Mouse (Mus musculus) limb, embryonic 13.5 days (tissue): ENCODE data around the gene Bmp10. TPM values are rescaled to one million over a fixed set of nuclear protein-coding genes. Genes with fewer than 3 reads are reported as not detected.

ENCODE experiments used
- ATAC-seq: fragments of 200-750 bp; cut with Nextera tagmentation; 2 replicates; pipeline ENCODE4 v1.8.0; 2017; ENCODE audit warnings: low read depth, moderate number of reproducible peaks, moderate TSS enrichment; ENCODE audit not compliant: low FRiP score
- H3K27ac ChIP-seq: fragments of 300-500 bp; sonication (generic); 2 replicates; pipeline ENCODE4 v1.5.1; 2015; ENCODE audit warnings: inconsistent platforms, mild to moderate bottlenecking, moderate library complexity
- H3K27me3 ChIP-seq: fragments of 300-500 bp; sonication (generic); 2 replicates; pipeline ENCODE4 v1.6.1; 2015; ENCODE audit warnings: mild to moderate bottlenecking, inconsistent platforms
- H3K36me3 ChIP-seq: fragments of 300-500 bp; sonication (generic); 2 replicates; pipeline ENCODE4 v1.6.1; 2015; ENCODE audit warnings: inconsistent platforms, mild to moderate bottlenecking, moderate library complexity
- H3K4me1 ChIP-seq: fragments of 300-500 bp; sonication (generic); 2 replicates; pipeline ENCODE4 v1.6.1; 2015; ENCODE audit warnings: inconsistent platforms
- H3K4me2 ChIP-seq: fragments of 300-500 bp; sonication (generic); replicated peaks from 2 replicates; pipeline ENCODE4 v1.6.1; 2015; ENCODE audit warnings: inconsistent platforms, mild to moderate bottlenecking, moderate library complexity
- H3K4me3 ChIP-seq: fragments of 300-500 bp; sonication (generic); 2 replicates; pipeline ENCODE4 v1.5.1; 2015; ENCODE audit warnings: moderate library complexity, mild to moderate bottlenecking, inconsistent platforms
- H3K9ac ChIP-seq: fragments of 300-500 bp; sonication (generic); 2 replicates; pipeline ENCODE4 v1.6.1; 2015; ENCODE audit warnings: mild to moderate bottlenecking, inconsistent platforms
- H3K9me3 ChIP-seq: fragments of 300-500 bp; sonication (generic); 2 replicates; pipeline ENCODE4 v1.6.1; 2016; ENCODE audit warnings: inconsistent platforms
- WGBS: fragments of 180-500 bp; shearing (Covaris S2); methylation state at CpG from one replicate; pipeline ENCODE4 v1.1.7; 2015; 5-methylcytosine and 5-hydroxymethylcytosine counted together
- polyA plus RNA-seq: library from polyadenylated mRNA; unstranded; fragments of >200 nt; fragmentation: Nextera tagmentation; extraction: Ambion mirVana; gene quantifications from 2 replicates; pipeline ENCODE4 v1.2.1, GENCODE M21; 2015

The Bmp10 gene
- not detected in 2 replicates for polyA plus RNA-seq

DNA sequence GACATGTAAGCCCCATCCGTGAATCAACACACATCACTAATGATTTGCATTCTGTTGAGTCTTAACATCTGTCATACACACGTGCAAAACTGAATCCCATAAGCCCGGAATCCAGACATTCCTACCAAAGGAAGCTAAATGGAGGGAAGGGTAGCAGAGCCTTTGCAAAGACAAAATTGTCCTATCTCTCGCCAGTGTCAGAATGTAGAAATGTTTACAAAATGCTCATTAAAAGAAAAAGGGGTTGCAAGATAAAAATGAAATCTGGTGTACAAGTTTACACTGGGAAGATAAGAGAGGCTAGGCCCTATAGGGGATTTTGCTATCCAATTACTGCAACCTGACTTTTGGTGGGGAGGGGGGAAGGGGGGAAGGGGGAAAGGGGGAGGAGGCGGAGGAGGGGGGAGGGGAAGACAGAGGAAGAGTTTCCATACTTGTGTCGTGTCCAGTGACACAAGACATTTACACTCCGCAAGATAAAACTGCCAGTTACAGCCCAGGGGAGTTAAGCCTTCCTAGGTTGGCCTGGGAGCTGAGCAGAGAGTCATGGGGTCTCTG is at the start of gene Bmp10:
Bmp10 (plus strand) TSS at position 508 of the 558 bp plus-strand sequence.
- Histone ChIP-seq H3K9ac (no peak within 1 kb of the TSS), H3K27me3 (no peaks in the 10 kb centered on the region), H3K4me3 (no peak within 1 kb of the TSS), H3K9me3 (no peaks in the 10 kb centered on the region), H3K27ac (no peak within 1 kb of the TSS), H3K4me2 (no peak within 1 kb of the TSS), H3K36me3 (no peaks in the 10 kb centered on the region), H3K4me1 (no peaks in the 10 kb centered on the region)
- no peak for ATAC-seq
- 61% methylated on average over 7 of the region's 7 CpGs for WGBS

DNA sequence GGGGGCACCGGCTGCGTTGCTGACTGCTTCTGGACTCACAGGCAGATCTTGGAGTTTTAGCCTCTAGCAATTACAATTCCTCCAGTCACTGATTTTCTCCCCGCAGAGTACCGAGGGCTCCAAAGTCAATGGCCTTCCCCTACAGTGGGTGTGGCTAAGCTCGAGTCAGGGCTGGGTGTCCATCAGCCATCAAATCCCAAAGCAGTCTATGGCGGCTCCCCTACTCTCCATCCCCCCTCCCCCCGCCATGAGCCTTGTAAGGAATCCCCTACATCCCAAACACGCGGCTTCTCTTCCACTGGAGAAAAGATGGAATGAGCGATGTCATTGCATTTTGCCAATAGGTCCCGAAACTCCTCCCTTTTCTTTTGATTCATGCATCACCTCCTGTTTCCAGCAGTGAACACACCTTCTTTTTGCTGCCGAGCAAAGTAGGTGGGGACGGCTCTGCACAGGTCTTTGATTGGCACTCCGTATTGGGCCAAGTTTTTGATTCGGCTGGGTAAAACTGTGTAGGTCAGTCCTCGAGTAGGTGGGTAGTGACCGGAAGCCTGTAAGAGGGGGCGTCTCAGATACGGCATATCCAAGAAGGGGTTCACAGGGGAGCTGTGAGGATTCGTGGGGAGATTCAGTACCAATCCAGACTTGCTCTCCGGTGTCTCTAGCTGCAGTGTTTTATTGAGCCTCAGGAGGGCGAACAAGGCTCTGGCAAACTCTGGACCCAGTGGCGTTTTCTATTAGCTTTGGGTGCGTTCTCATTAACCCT is 44.7 kb upstream of the Bmp10 start:
- no peaks in the 10 kb centered on the region for H3K36me3 ChIP-seq
- peaks cover 4% of the 10 kb centered on the region; the same call in 1 of the 2 replicates for H3K4me1 ChIP-seq
- peak overlapping the region; percentile 39 for H3K4me3 ChIP-seq
- H3K9me3 ChIP-seq = no peaks in the 10 kb centered on the region
- 13% methylated on average over 24 of the region's 24 CpGs for WGBS
- no peak overlapping the region for H3K27ac ChIP-seq
- H3K27me3 ChIP-seq = peaks cover 37% of the 10 kb centered on the region
- peak overlapping the region; percentile 46; the same call in 1 of the 2 replicates for H3K9ac ChIP-seq
- ATAC-seq = 0 out of 2 replicates have a peak, but pooled peaks have one; percentile 44
- peak overlapping the region; percentile 69 for H3K4me2 ChIP-seq

- Histone ChIP-seq H3K27me3 (peaks cover 37% of the 10 kb centered on the region), H3K4me2 (peak overlapping the region; percentile 69), H3K27ac (no peak overlapping the region), H3K4me3 (no peak overlapping the region), H3K4me1 (peaks cover 8% of the 10 kb centered on the region; the same call in 1 of the 2 replicates), H3K9ac (no peak overlapping the region), H3K9me3 (no peaks in the 10 kb centered on the region), H3K36me3 (no peaks in the 10 kb centered on the region)
- ATAC-seq = no peak
- WGBS = 52% methylated on average over 5 of the region's 6 CpGs
These were observed 44.0 kb upstream of the Bmp10 start for GRCm38 (mm10) chr6:87384761-87385160.

GRCm38 (mm10) chr6:87386203-87386602 is 42.6 kb upstream of the Bmp10 start:
- WGBS = 14% methylated on average over 7 of the region's 7 CpGs

DNA sequence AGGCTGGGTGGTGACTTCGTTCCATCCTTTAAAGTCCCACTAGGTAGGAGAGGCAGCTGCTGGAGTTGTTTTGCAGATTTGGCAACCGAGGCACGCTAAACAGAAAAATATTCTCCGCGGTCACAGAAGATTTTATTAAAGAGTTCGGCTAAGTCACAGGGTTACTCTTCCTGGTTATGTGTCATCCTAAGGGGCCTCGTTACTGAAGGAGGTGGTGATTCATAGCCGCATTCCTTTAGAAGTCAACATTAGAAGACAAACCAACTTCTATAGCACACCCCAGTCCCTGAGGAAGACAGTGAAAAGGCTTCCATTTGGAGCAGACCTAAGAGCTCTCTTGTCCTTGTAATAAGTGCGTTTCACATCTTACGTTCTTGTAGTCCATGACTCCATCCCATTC is 42.1 kb upstream of the Bmp10 start:
- peaks cover 8% of the 10 kb centered on the region; the same call in 1 of the 2 replicates for H3K4me1 ChIP-seq
- H3K4me3 ChIP-seq = no peak overlapping the region
- H3K4me2 ChIP-seq = no peak overlapping the region
- H3K36me3 ChIP-seq = no peaks in the 10 kb centered on the region
- peaks cover 28% of the 10 kb centered on the region for H3K27me3 ChIP-seq
- WGBS = 75% methylated on average over 10 of the region's 10 CpGs
- no peaks in the 10 kb centered on the region for H3K9me3 ChIP-seq
- no peak overlapping the region for H3K27ac ChIP-seq
- H3K9ac ChIP-seq = no peak overlapping the region
- no peak for ATAC-seq

More at GRCm38 (mm10) chr6:87386203-87386602, 42.6 kb upstream of the Bmp10 start:
- H3K27me3 ChIP-seq = peaks cover 30% of the 10 kb centered on the region
- peaks cover 8% of the 10 kb centered on the region; the same call in 1 of the 2 replicates for H3K4me1 ChIP-seq
- no peak overlapping the region for H3K4me3 ChIP-seq
- H3K27ac ChIP-seq = no peak overlapping the region
- ATAC-seq = no peak
- H3K36me3 ChIP-seq = no peaks in the 10 kb centered on the region
- H3K9me3 ChIP-seq = no peaks in the 10 kb centered on the region
- H3K4me2 ChIP-seq = no peak overlapping the region
- no peak overlapping the region for H3K9ac ChIP-seq

GRCm38 (mm10) chr6:87388877-87389276 is 39.9 kb upstream of the Bmp10 start, which contains the start of gene Gkn3:
Gene Gkn3, minus strand, starts transcription at chr6:87388935.
- Histone ChIP-seq H3K36me3 (no peaks in the 10 kb centered on the region), H3K27me3 (peaks cover 11% of the 10 kb centered on the region; the same call in 1 of the 2 replicates), H3K4me3 (no peak within 1 kb of the TSS), H3K27ac (no peak within 1 kb of the TSS), H3K4me1 (peaks cover 7% of the 10 kb centered on the region; the same call in 1 of the 2 replicates), H3K9me3 (no peaks in the 10 kb centered on the region), H3K9ac (no peak within 1 kb of the TSS), H3K4me2 (no peak within 1 kb of the TSS)
- WGBS = 69% methylated on average over 7 of the region's 7 CpGs
- no peak for ATAC-seq

- Histone ChIP-seq H3K27me3 (0 out of 2 replicates have a peak, but pooled peaks cover 5% of the 10 kb centered on the region), H3K4me3 (no peak overlapping the region), H3K9ac (no peak overlapping the region), H3K9me3 (no peaks in the 10 kb centered on the region), H3K27ac (no peak overlapping the region), H3K4me2 (no peak overlapping the region), H3K4me1 (0 out of 2 replicates have a peak, but pooled peaks cover 5% of the 10 kb centered on the region), H3K36me3 (no peaks in the 10 kb centered on the region)
- 32% methylated on average over 5 of the region's 5 CpGs for WGBS
- no peak for ATAC-seq
These were observed 39.3 kb upstream of the Bmp10 start for GRCm38 (mm10) chr6:87389455-87389989.

- H3K4me2 ChIP-seq = no peak overlapping the region
- no peaks in the 10 kb centered on the region for H3K27me3 ChIP-seq
- H3K4me3 ChIP-seq = no peak overlapping the region
- H3K9ac ChIP-seq = no peak overlapping the region
- 0 out of 2 replicates have a peak, but pooled peaks cover 5% of the 10 kb centered on the region for H3K4me1 ChIP-seq
- H3K27ac ChIP-seq = no peak overlapping the region
- no peaks in the 10 kb centered on the region for H3K9me3 ChIP-seq
- no peaks in the 10 kb centered on the region for H3K36me3 ChIP-seq
- ATAC-seq = no peak
- 71% methylated on average over 8 of the region's 8 CpGs for WGBS
These were observed 35.2 kb upstream of the Bmp10 start for GRCm38 (mm10) chr6:87393466-87394205.

- WGBS = 81% methylated on average over 9 of the region's 9 CpGs
- no peaks in the 10 kb centered on the region for H3K27me3 ChIP-seq
- no peak for ATAC-seq
- H3K4me2 ChIP-seq = no peak overlapping the region
- H3K36me3 ChIP-seq = no peaks in the 10 kb centered on the region
- H3K27ac ChIP-seq = no peak overlapping the region
- no peak overlapping the region for H3K4me3 ChIP-seq
- H3K9ac ChIP-seq = no peak overlapping the region
- peaks cover 6% of the 10 kb centered on the region; the same call in 1 of the 2 replicates for H3K4me1 ChIP-seq
- H3K9me3 ChIP-seq = no peaks in the 10 kb centered on the region
These were observed 34.0 kb upstream of the Bmp10 start for GRCm38 (mm10) chr6:87394783-87395182.

- Histone ChIP-seq H3K36me3 (no peaks in the 10 kb centered on the region), H3K27ac (no peak overlapping the region), H3K4me3 (no peak overlapping the region), H3K4me1 (peaks cover 8% of the 10 kb centered on the region; the same call in 1 of the 2 replicates), H3K9me3 (no peaks in the 10 kb centered on the region), H3K9ac (no peak overlapping the region), H3K4me2 (no peak overlapping the region), H3K27me3 (no peaks in the 10 kb centered on the region)
- no peak for ATAC-seq
- 3% methylated on average over 5 of the region's 5 CpGs for WGBS
These were observed 29.7 kb upstream of the Bmp10 start for GRCm38 (mm10) chr6:87399137-87399536.

- Histone ChIP-seq H3K36me3 (no peaks in the 10 kb centered on the region), H3K9me3 (no peaks in the 10 kb centered on the region), H3K9ac (no peak overlapping the region), H3K4me2 (no peak overlapping the region), H3K4me1 (peaks cover 8% of the 10 kb centered on the region; the same call in 1 of the 2 replicates), H3K27ac (no peak overlapping the region), H3K27me3 (no peaks in the 10 kb centered on the region), H3K4me3 (no peak overlapping the region)
- 50% methylated on average over 4 of the region's 4 CpGs for WGBS
- no peak for ATAC-seq
These were observed 28.8 kb upstream of the Bmp10 start for GRCm38 (mm10) chr6:87399886-87400566.
